Mouse (Mus musculus): ENCODE results near the gene Ephb1.

The Ephb1 gene

DNA sequence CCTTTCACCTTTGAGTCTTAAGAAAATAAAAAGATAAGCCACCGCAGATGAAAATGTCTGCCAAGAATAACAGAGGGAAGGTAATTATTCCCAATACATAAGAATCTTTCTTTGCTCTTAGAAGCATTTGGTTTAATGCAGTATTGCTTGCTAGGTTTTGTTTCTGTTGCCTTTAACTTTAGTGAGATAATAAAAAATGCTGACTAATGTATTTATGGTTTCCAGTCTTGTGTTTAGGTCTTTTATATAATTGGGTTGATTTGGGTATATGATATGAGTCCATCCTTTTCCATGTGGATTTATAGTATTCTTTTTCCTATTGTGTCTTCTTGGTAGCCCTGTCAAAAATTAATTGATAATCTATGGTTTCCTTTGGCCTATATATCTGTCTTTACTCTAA, 456.6 kb downstream of the Ephb1 start:
- no peak for DNase-seq

DNA sequence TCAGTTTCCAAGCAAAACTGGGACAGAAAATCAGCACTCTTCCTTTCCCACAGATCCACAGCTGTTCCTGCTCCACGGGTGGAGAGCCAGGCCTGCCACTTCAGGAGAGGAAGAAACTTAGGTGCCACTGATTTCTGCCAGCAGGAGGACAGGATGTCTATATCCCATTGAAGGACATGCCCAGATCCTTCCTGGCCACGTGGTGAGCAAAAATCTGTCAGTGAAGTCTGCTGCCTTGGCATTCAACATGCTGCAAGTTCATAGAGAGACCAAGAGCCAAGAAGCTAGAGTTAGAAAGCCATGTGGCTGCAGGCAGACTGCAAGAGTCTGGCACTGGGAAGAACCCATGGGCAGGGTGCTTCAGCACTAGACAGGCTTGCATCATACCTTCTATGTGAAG, 471.2 kb downstream of the Ephb1 start:
- no peak for DNase-seq

DNA sequence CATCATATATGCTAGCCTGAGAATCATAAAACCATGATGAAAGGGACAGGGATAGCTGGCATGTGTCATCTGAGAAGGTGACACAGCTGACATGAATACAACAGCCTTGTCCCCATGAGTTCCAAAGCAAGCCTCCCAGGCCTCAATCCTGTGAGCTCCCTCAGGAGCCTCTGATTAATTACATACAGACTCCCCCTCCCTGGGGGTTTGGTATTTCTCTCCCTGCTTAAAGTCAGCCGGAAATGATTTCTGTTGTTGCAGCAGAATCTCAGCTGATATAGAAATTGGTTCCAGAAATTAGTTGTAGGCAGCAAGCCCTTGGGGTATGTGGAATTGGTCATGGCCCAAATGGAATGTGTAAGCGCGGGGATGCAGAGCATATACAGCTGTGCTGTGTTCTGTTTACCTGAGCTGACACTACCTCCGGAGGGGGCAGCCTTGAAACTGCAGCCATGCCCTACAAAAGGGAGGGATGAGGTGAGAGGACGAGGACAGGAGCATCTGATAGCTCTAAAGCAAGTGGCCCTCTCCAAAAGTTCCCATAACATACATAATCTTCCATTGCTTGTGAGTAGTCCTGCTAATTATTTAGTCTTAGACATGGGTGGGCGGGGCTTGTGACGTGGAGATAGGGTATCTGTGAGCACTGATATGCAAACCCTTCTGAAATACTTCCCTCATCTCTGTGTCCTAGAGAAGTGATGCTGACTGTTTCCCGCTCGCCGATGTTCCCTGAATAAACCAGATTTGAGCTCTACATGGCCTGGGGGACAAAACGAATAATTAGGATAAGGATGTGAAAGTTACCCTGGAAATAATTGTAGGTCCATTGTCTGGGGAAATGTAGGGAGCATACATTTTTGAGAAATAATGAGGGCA, 477.1 kb downstream of the Ephb1 start:
- no peak for DNase-seq

DNA sequence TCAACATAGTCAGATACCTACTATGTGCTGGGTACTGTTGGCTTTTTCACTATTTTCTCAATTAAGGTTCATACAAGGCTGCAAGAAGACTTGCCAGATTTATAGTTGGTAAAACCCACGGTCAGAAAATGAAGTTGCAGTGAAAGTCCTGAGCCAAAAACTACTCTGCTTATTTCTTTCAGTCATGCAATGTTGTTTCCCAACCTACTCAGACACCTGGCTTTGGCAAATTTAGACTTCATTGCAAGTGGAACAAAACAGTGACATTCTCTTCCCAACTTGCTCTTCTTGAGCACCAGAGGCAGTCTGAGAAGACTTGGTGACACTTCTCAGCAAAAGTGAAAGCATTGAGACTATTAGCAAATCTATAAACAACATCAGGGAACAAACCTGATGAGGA, 479.2 kb downstream of the Ephb1 start:
- DNase-seq = no peak

Measured in spleen, adult 18-20 months (tissue).